Mouse (Mus musculus) lung, postnatal 0 days (tissue): ENCODE measurements around the gene Urgcp.

Experiments
- CTCF ChIP-seq: IDR thresholded peaks from 2 replicates; pipeline ENCODE4 v1.5.1; 2016; ENCODE audit warnings: antibody characterized with exemption, mild to moderate bottlenecking
- EP300 ChIP-seq: IDR thresholded peaks from 2 replicates; pipeline ENCODE4 v1.6.1; 2016; ENCODE audit warnings: antibody characterized with exemption, mild to moderate bottlenecking, control low read depth

DNA sequence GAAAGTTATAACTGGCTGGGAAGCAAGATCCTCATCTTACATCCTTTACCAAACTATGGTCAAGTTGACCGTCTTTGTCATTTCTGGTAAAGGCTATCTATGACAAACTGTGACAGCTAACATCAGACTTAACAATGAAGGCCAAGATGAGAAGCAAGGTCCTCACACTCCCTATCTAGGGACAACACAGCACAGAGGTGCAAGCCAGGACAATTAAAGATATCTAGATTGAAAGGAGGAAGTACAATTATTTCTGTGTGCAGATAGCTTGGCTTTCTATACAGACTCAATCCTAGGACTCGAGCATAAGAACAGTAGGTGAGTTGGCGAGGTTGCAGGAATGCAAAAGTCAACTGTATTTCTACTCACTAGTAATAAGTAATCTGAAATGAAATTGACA lies 43.5 kb upstream of the Urgcp start:
- TF ChIP-seq CTCF (no peak), EP300 (no peak)
